ENCODE assay signal across 8 mouse cellular contexts in the genomic region with DNA sequence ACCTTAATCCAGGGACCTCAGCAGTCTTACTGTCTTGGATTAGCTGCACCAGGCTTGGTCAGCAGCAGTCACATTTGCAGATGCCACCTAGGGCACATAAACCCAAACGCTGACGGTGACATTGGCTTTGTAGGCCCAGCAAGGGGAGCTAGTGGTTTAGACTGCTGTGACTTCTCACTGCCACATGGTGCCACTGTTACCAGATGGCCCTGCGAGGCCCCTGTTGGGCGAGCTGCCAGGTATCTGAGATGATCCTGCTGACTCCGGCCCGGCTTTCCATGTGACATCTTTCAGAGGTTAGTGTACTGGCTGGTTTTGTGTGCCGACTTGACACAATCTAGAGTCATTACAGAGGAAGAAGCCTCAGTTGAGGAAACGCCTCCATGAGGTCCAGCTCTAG. TPM values are rescaled to one million over a fixed set of nuclear protein-coding genes. Genes with fewer than 3 reads are reported as not detected.
DNase-seq lines count a peak whose midpoint lies in the region; ATAC-seq and TF ChIP-seq lines count a peak whose summit lies in the region.
"Had no signal": no experiment of that assay in that cellular context is flagged by ENCODE, and none has a peak within 500 bp of the region (broad histone marks: within the 10 kb centered on the region; RNA-seq: fewer than 3 reads in every experiment).

No protein-coding gene starts in this region.

- no peak for TF ChIP-seq EP300 in lung, postnatal 0 days (IDR thresholded peaks at IDR 0.05)

- H3K4me3 ChIP-seq in spleen, adult 2 months (ENCODE audit: extremely low read depth, insufficient read depth, insufficient read length): no peak overlapping the region
- no peak overlapping the region for H3K4me3 ChIP-seq in bone marrow macrophage, adult 2 months (ENCODE audit: insufficient read depth, low read length)
- H3K4me3 ChIP-seq in lung, postnatal 0 days (ENCODE audit: low read depth, low read length): no peak overlapping the region
- no peak overlapping the region for H3K4me3 ChIP-seq in hindbrain, embryonic 11.5 days (ENCODE audit: low read depth, low read length)
- H3K4me3 ChIP-seq: limb, embryonic 13.5 days had no signal

- H3K9ac ChIP-seq in lung, postnatal 0 days (replicated peaks; ENCODE audit: low read depth): no peak overlapping the region
- no peak overlapping the region for H3K9ac ChIP-seq in hindbrain, embryonic 11.5 days (ENCODE audit: low read depth, low read length)
- H3K9ac ChIP-seq: limb, embryonic 13.5 days had no signal

- H3K4me2 ChIP-seq in lung, postnatal 0 days (replicated peaks; ENCODE audit: low read depth, low read length): no peak overlapping the region
- H3K4me2 ChIP-seq in hindbrain, embryonic 11.5 days (replicated peaks; ENCODE audit: low read depth, low read length): no peak overlapping the region
- H3K4me2 ChIP-seq: limb, embryonic 13.5 days had no signal

- H3K9me3 ChIP-seq in lung, postnatal 0 days (ENCODE audit: low read length): no peaks in the 10 kb centered on the region
- H3K9me3 ChIP-seq in hindbrain, embryonic 11.5 days (ENCODE audit: control insufficient read depth, low read length): no peaks in the 10 kb centered on the region
- H3K9me3 ChIP-seq: limb, embryonic 13.5 days had no signal

- DNase-seq in spleen, adult 2 months (ENCODE audit: low read depth in 1 of 2, low spot score in 2 of 2): peak in 1 of 2 experiments; percentile 54
- no peak for DNase-seq in spleen, postnatal 14 days (ENCODE audit: low spot score in 2 of 2)
- DNase-seq in gastrocnemius, postnatal 14 days: peak; percentile 82
- DNase-seq in lung, postnatal 0 days (ENCODE audit: low spot score): peak; percentile 65
- no peak for DNase-seq in hindbrain, embryonic 11.5 days (ENCODE audit: low spot score)
- DNase-seq in left cerebral cortex, adult 8-10 months (ENCODE audit: low spot score in 2 of 2): no peak

- peak; percentile 32; the same call in 1 of the 2 replicates for TF ChIP-seq CTCF in spleen, adult 2 months (IDR thresholded peaks at IDR 0.05; ENCODE audit: extremely low read depth, insufficient read depth, insufficient read length, insufficient replicate concordance)
- no peak for TF ChIP-seq CTCF in bone marrow macrophage, adult 2 months (IDR thresholded peaks at IDR 0.05; ENCODE audit: low read depth, low read length)
- TF ChIP-seq CTCF in lung, postnatal 0 days (IDR thresholded peaks at IDR 0.05): peak; percentile 62

- no peaks in the 10 kb centered on the region for H3K27me3 ChIP-seq in spleen, adult 2 months (ENCODE audit: control insufficient read depth, insufficient read depth, low read length)
- H3K27me3 ChIP-seq in lung, postnatal 0 days (replicated peaks; ENCODE audit: insufficient read depth, low read length): no peaks in the 10 kb centered on the region
- H3K27me3 ChIP-seq in hindbrain, embryonic 11.5 days (ENCODE audit: control insufficient read depth, insufficient read depth, low read length): no peaks in the 10 kb centered on the region
- H3K27me3 ChIP-seq: limb, embryonic 13.5 days had no signal

- 64% methylated on average over 8 of the region's 8 CpGs for WGBS in spleen, adult 2 months
- WGBS in lung, postnatal 0 days: 38% methylated on average over 8 of the region's 8 CpGs
- WGBS in hindbrain, embryonic 11.5 days: 78% methylated on average over 8 of the region's 8 CpGs

- peak; percentile 48 for ATAC-seq in lung, postnatal 0 days
- ATAC-seq in hindbrain, embryonic 11.5 days (ENCODE audit: low FRiP score): no peak

- H3K4me1 ChIP-seq in spleen, adult 2 months (ENCODE audit: control insufficient read depth, insufficient read depth, insufficient read length): no peaks in the 10 kb centered on the region
- peaks cover 5% of the 10 kb centered on the region for H3K4me1 ChIP-seq in bone marrow macrophage, adult 2 months (ENCODE audit: control insufficient read depth, insufficient read depth, low read length)
- H3K4me1 ChIP-seq in lung, postnatal 0 days (ENCODE audit: insufficient read depth, low read depth, low read length): no peaks in the 10 kb centered on the region
- H3K4me1 ChIP-seq in hindbrain, embryonic 11.5 days (replicated peaks; ENCODE audit: control insufficient read depth, insufficient read depth, low read length): no peaks in the 10 kb centered on the region

- no peaks in the 10 kb centered on the region for H3K36me3 ChIP-seq in spleen, adult 2 months (ENCODE audit: control insufficient read depth, insufficient read depth, low read length)
- H3K36me3 ChIP-seq in lung, postnatal 0 days (ENCODE audit: insufficient read depth, low read length): no peaks in the 10 kb centered on the region
- no peaks in the 10 kb centered on the region for H3K36me3 ChIP-seq in hindbrain, embryonic 11.5 days (ENCODE audit: control insufficient read depth, insufficient read depth, low read length)
- H3K36me3 ChIP-seq: limb, embryonic 13.5 days had no signal

- TF ChIP-seq POLR2A in spleen, adult 2 months (IDR thresholded peaks at IDR 0.05; ENCODE audit: low read depth, low read length): no peak
- TF ChIP-seq POLR2A in bone marrow macrophage, adult 2 months (IDR thresholded peaks at IDR 0.05; ENCODE audit: borderline replicate concordance, low read depth, low read length): no peak

- H3K27ac ChIP-seq in spleen, adult 2 months (ENCODE audit: insufficient read depth, low read length): no peak overlapping the region
- H3K27ac ChIP-seq in bone marrow macrophage, adult 2 months (ENCODE audit: insufficient read depth, low read depth, low read length): peak overlapping the region; percentile 71; the same call in 1 of the 2 replicates
- H3K27ac ChIP-seq in lung, postnatal 0 days (ENCODE audit: low read length): no peak overlapping the region
- H3K27ac ChIP-seq in hindbrain, embryonic 11.5 days (ENCODE audit: low read depth, low read length): no peak overlapping the region
- H3K27ac ChIP-seq: limb, embryonic 13.5 days had no signal

- intact Hi-C loops in gastrocnemius, postnatal 14 days (cut with DNase I; ENCODE audit: low total_unique reads): no loop called here

RNA-seq across cellular contexts. Expression of a gene that starts 12.3 kb away (rescaled TPM):
- 4.7 and 5.4 TPM in 2 replicates for polyA plus RNA-seq in spleen, adult 2 months (2012; rRNA removed)
- polyA plus RNA-seq in bone marrow macrophage, adult 2 months (2012; ENCODE audit: insufficient read depth, insufficient read length, missing spikeins): not detected in 2 replicates
- total RNA-seq in gastrocnemius, postnatal 14 days (2021): not detected
- not detected in 2 replicates for polyA plus RNA-seq in lung, postnatal 0 days (2015; fragmentation: Nextera tagmentation; extraction: Ambion mirVana)
- not detected in 2 replicates for polyA plus RNA-seq in hindbrain, embryonic 11.5 days (2014; fragmentation: Nextera tagmentation; extraction: Ambion mirVana)
- total RNA-seq in left cerebral cortex, adult 8-10 months (2022): 10 to 100 TPM in 1 of 4 experiments, 1 to 10 TPM in 1, not detected in 2; 1.1 to 16.8 TPM
- polyA plus RNA-seq: limb, embryonic 13.5 days had no signal

RNA-seq across cellular contexts. Expression of a gene that starts 12.9 kb away (rescaled TPM):
- polyA plus RNA-seq in spleen, adult 2 months (2012; rRNA removed): 0.11 and 0.14 TPM in 2 replicates
- polyA plus RNA-seq in bone marrow macrophage, adult 2 months (2012; ENCODE audit: insufficient read depth, insufficient read length, missing spikeins): not detected in 2 replicates
- total RNA-seq in gastrocnemius, postnatal 14 days (2021): under 1 TPM; 0.07 to 0.12 TPM
- 0.06 and 0.07 TPM in 2 replicates for polyA plus RNA-seq in lung, postnatal 0 days (2015; fragmentation: Nextera tagmentation; extraction: Ambion mirVana)
- polyA plus RNA-seq in hindbrain, embryonic 11.5 days (2014; fragmentation: Nextera tagmentation; extraction: Ambion mirVana): 0.08 and 0.35 TPM in 2 replicates
- total RNA-seq in left cerebral cortex, adult 8-10 months (2022): under 1 TPM in 3 of 4 experiments, not detected in 1; 0.14 to 0.17 (median 0.16) TPM

RNA-seq across cellular contexts. Expression of a gene that starts 16.6 kb away (rescaled TPM):
- 120 and 146 TPM in 2 replicates for polyA plus RNA-seq in spleen, adult 2 months (2012; rRNA removed)
- 89.5 and 89.8 TPM in 2 replicates for polyA plus RNA-seq in bone marrow macrophage, adult 2 months (2012; ENCODE audit: insufficient read depth, insufficient read length, missing spikeins)
- 10 to 100 TPM; 20.3 to 22.6 TPM for total RNA-seq in gastrocnemius, postnatal 14 days (2021)
- polyA plus RNA-seq in lung, postnatal 0 days (2015; fragmentation: Nextera tagmentation; extraction: Ambion mirVana): 46.9 and 55.5 TPM in 2 replicates
- polyA plus RNA-seq in hindbrain, embryonic 11.5 days (2014; fragmentation: Nextera tagmentation; extraction: Ambion mirVana): 31.6 and 33.2 TPM in 2 replicates
- 10 to 100 TPM; 12.2 to 20.5 (median 19.4) TPM for total RNA-seq in left cerebral cortex, adult 8-10 months (2022)

RNA-seq across cellular contexts. Expression of a gene that starts 25.2 kb away (rescaled TPM):
- polyA plus RNA-seq in spleen, adult 2 months (2012; rRNA removed): 556 and 588 TPM in 2 replicates
- 5.1 and 6.5 TPM in 2 replicates for polyA plus RNA-seq in bone marrow macrophage, adult 2 months (2012; ENCODE audit: insufficient read depth, insufficient read length, missing spikeins)
- total RNA-seq in gastrocnemius, postnatal 14 days (2021): 1 to 10 TPM; 1.0 to 1.1 TPM
- polyA plus RNA-seq in lung, postnatal 0 days (2015; fragmentation: Nextera tagmentation; extraction: Ambion mirVana): 10.8 and 11.8 TPM in 2 replicates
- 0.91 and 1.9 TPM in 2 replicates for polyA plus RNA-seq in hindbrain, embryonic 11.5 days (2014; fragmentation: Nextera tagmentation; extraction: Ambion mirVana)
- total RNA-seq in left cerebral cortex, adult 8-10 months (2022): under 1 TPM in 2 of 4 experiments, not detected in 2; 0.26 to 0.93 TPM

RNA-seq across cellular contexts. Expression of a gene that starts 33.4 kb away (rescaled TPM):
- polyA plus RNA-seq in spleen, adult 2 months (2012; rRNA removed): 18.6 and 18.9 TPM in 2 replicates
- 76.9 and 78.8 TPM in 2 replicates for polyA plus RNA-seq in bone marrow macrophage, adult 2 months (2012; ENCODE audit: insufficient read depth, insufficient read length, missing spikeins)
- total RNA-seq in gastrocnemius, postnatal 14 days (2021): 100 to 1,000 TPM; 133 to 137 TPM
- 150 and 153 TPM in 2 replicates for polyA plus RNA-seq in lung, postnatal 0 days (2015; fragmentation: Nextera tagmentation; extraction: Ambion mirVana)
- 381 and 414 TPM in 2 replicates for polyA plus RNA-seq in hindbrain, embryonic 11.5 days (2014; fragmentation: Nextera tagmentation; extraction: Ambion mirVana)
- 100 to 1,000 TPM; 185 to 217 (median 197) TPM for total RNA-seq in left cerebral cortex, adult 8-10 months (2022)

Comparison
In these comparisons a context has a peak if more than half of its experiments do, and no peak if none do; other contexts are left out.
1. DNase-seq: peak in gastrocnemius, postnatal 14 days (single experiment) and lung, postnatal 0 days (single experiment); none in spleen, postnatal 14 days (0 of 2), hindbrain, embryonic 11.5 days (single experiment) and left cerebral cortex, adult 8-10 months (0 of 2).